Mouse (Mus musculus): ENCODE results near the gene Srl.

DNA sequence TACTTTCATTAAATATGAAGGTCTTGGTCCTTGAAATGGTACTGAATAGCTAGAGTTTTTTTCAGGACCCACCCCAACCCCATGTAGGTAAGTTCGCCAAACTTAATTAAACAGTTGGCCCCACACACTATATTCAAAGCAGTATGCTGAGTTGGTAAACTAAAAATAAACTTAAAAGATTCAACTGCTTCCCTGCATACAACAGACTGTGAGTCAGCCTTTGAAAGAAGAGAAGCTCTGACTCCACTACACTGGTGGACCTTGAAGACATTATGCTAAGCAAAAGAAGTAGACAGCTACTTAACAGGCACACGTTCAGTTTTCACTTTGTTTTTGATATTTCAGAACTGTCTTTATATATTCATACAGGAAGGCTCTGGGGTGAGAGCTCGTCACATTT is 110.6 kb downstream of the Srl start:
- TF ChIP-seq EP300 (IDR thresholded peaks at IDR 0.05; ENCODE audit: insufficient read depth, low read depth, low read length) (no peak), CTCF (IDR thresholded peaks at IDR 0.05) (no peak), POLR2A (IDR thresholded peaks at IDR 0.05; ENCODE audit: insufficient read depth, low read depth, low read length) (no peak)
